Mouse (Mus musculus) urinary bladder, adult 2 months (tissue): ENCODE measurements around the gene Capzb. TPM values are rescaled to one million over a fixed set of nuclear protein-coding genes. Genes with fewer than 3 reads are reported as not detected.

Experiments
- DNase-seq: peaks from one replicate; pipeline ENCODE4 v3.0.0; 2022; ENCODE audit warnings: low spot score
- polyA plus RNA-seq: library from polyadenylated mRNA; depleted of rRNA; stranded (reverse); fragments of >200 nt; gene quantifications from 2 replicates; pipeline ENCODE4 v1.2.3, GENCODE M21; 2012

Capzb gene
- polyA plus RNA-seq, 1 experiment: 297 TPM

GRCm38 (mm10) chr4:139234261-139234660 is 41.6 kb downstream of the Capzb start:
- DNase-seq: no peak

- DNase-seq: no peak
These were observed 42.9 kb downstream of the Capzb start for GRCm38 (mm10) chr4:139235556-139235955.

- DNase-seq: no peak
These were observed 45.9 kb downstream of the Capzb start for GRCm38 (mm10) chr4:139238612-139239011.

GRCm38 (mm10) chr4:139240334-139240733 is 47.6 kb downstream of the Capzb start:
- no peak for DNase-seq

GRCm38 (mm10) chr4:139241678-139242606 is 49.2 kb downstream of the Capzb start:
- DNase-seq: no peak

- DNase-seq: no peak
These were observed 49.9 kb downstream of the Capzb start for GRCm38 (mm10) chr4:139242607-139242955.

- no peak for DNase-seq
These were observed 51.5 kb downstream of the Capzb start for GRCm38 (mm10) chr4:139244176-139244575.

GRCm38 (mm10) chr4:139244766-139245165 is 52.1 kb downstream of the Capzb start:
- DNase-seq: no peak

GRCm38 (mm10) chr4:139245534-139245933 is 52.8 kb downstream of the Capzb start:
- no peak for DNase-seq

- DNase-seq: no peak
These were observed 53.6 kb downstream of the Capzb start for GRCm38 (mm10) chr4:139246130-139246877.

- no peak for DNase-seq
These were observed 55.3 kb downstream of the Capzb start for GRCm38 (mm10) chr4:139247966-139248365.

GRCm38 (mm10) chr4:139248736-139249135 is 56.0 kb downstream of the Capzb start:
- no peak for DNase-seq

GRCm38 (mm10) chr4:139250043-139250442 is 57.3 kb downstream of the Capzb start:
- DNase-seq: no peak

GRCm38 (mm10) chr4:139250886-139251285 is 58.2 kb downstream of the Capzb start:
- no peak for DNase-seq

- peak; percentile 59 for DNase-seq
These were observed 59.5 kb downstream of the Capzb start for GRCm38 (mm10) chr4:139252051-139252760.

- DNase-seq: no peak
These were observed 60.5 kb downstream of the Capzb start for GRCm38 (mm10) chr4:139253206-139253605.

GRCm38 (mm10) chr4:139256146-139256545 is 63.4 kb downstream of the Capzb start:
- no peak for DNase-seq

- no peak for DNase-seq
These were observed 64.0 kb downstream of the Capzb start for GRCm38 (mm10) chr4:139256708-139257107.

- DNase-seq: no peak
These were observed 66.1 kb downstream of the Capzb start for GRCm38 (mm10) chr4:139258621-139259301.

- DNase-seq: no peak
These were observed 66.7 kb downstream of the Capzb start for GRCm38 (mm10) chr4:139259302-139259871.

GRCm38 (mm10) chr4:139262981-139263380 is 70.3 kb downstream of the Capzb start:
- no peak for DNase-seq
